Mouse (Mus musculus): ENCODE measurements around the gene Cdyl. TPM values are rescaled to one million over a fixed set of nuclear protein-coding genes. Genes with fewer than 3 reads are reported as not detected.
A peak's percentile ranks its signal among the peaks of the same experiment; 100 is the strongest.

The Cdyl gene
- polyA plus RNA-seq, 1 experiment from 2014 or later: 14.9 TPM

- no peak for DNase-seq (ENCODE audit: low spot score)
- WGBS: 89% methylated on average over 8 of the region's 8 CpGs
- Histone ChIP-seq H3K4me3 (ENCODE audit: low read depth, low read length) (no peak overlapping the region), H3K4me1 (replicated peaks; ENCODE audit: control insufficient read depth, insufficient read depth, low read length) (no peaks in the 10 kb centered on the region), H3K4me2 (ENCODE audit: low read length) (no peak overlapping the region), H3K9me3 (ENCODE audit: control insufficient read depth, low read length) (no peaks in the 10 kb centered on the region), H3K36me3 (ENCODE audit: control insufficient read depth, insufficient read depth, low read length) (peaks cover 10% of the 10 kb centered on the region; the same call in 1 of the 2 replicates), H3K27ac (ENCODE audit: low read depth) (no peak overlapping the region), H3K9ac (ENCODE audit: low read length) (no peak overlapping the region), H3K27me3 (replicated peaks; ENCODE audit: control insufficient read depth, insufficient read depth, low read length) (no peaks in the 10 kb centered on the region)
- ATAC-seq (replicated peaks; ENCODE audit: low FRiP score, low TSS enrichment, low read depth): no peak
Observed at GRCm38 (mm10) chr13:35870659-35871058, 211.0 kb downstream of the Cdyl start.

DNA sequence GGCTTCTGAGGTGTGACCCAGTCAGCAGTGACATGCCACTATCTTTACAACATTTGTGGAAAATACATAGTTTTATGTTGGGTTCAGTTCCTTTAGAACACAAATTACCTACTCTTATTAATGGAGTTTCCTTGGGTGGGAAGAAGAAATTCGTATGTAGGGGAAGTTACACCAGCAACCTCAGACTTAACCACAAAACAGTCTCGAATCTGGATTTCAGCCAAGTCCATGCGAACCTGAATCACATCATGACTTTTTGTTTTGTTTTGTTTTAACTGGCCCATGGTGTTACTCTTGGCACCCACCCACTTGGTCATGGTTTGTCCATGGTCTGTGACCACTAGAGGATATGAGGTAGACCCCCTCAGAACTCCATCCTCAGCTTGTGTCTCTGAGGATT is 211.5 kb downstream of the Cdyl start:
- H3K4me2 ChIP-seq (ENCODE audit: low read length): no peak overlapping the region
- no peaks in the 10 kb centered on the region for H3K4me1 ChIP-seq (replicated peaks; ENCODE audit: control insufficient read depth, insufficient read depth, low read length)
- H3K9me3 ChIP-seq (ENCODE audit: control insufficient read depth, low read length): no peaks in the 10 kb centered on the region
- H3K4me3 ChIP-seq (ENCODE audit: low read depth, low read length): no peak overlapping the region
- no peaks in the 10 kb centered on the region for H3K27me3 ChIP-seq (replicated peaks; ENCODE audit: control insufficient read depth, insufficient read depth, low read length)
- no peak overlapping the region for H3K9ac ChIP-seq (ENCODE audit: low read length)
- no peak for ATAC-seq (replicated peaks; ENCODE audit: low FRiP score, low TSS enrichment, low read depth)
- H3K27ac ChIP-seq (ENCODE audit: low read depth): no peak overlapping the region
- no peak for DNase-seq (ENCODE audit: low spot score)
- WGBS: 71% methylated on average over 3 of the region's 3 CpGs
- H3K36me3 ChIP-seq (ENCODE audit: control insufficient read depth, insufficient read depth, low read length): peaks cover 9% of the 10 kb centered on the region; the same call in 1 of the 2 replicates

GRCm38 (mm10) chr13:35875396-35875795 is 215.8 kb downstream of the Cdyl start:
- Histone ChIP-seq H3K27ac (ENCODE audit: low read depth) (no peak overlapping the region), H3K4me1 (replicated peaks; ENCODE audit: control insufficient read depth, insufficient read depth, low read length) (no peaks in the 10 kb centered on the region), H3K4me3 (ENCODE audit: low read depth, low read length) (no peak overlapping the region), H3K9ac (ENCODE audit: low read length) (no peak overlapping the region), H3K9me3 (ENCODE audit: control insufficient read depth, low read length) (no peaks in the 10 kb centered on the region), H3K36me3 (ENCODE audit: control insufficient read depth, insufficient read depth, low read length) (peaks cover 4% of the 10 kb centered on the region; the same call in 1 of the 2 replicates), H3K27me3 (replicated peaks; ENCODE audit: control insufficient read depth, insufficient read depth, low read length) (no peaks in the 10 kb centered on the region), H3K4me2 (ENCODE audit: low read length) (no peak overlapping the region)
- no peak for ATAC-seq (replicated peaks; ENCODE audit: low FRiP score, low TSS enrichment, low read depth)
- DNase-seq (ENCODE audit: low spot score): no peak
- 87% methylated on average over 5 of the region's 5 CpGs for whole genome bisulfite sequencing

- 50% methylated on average over 1 of the region's 1 CpGs for WGBS
- H3K36me3 ChIP-seq (ENCODE audit: control insufficient read depth, insufficient read depth, low read length): no peaks in the 10 kb centered on the region; the same call in 1 of the 2 replicates
- H3K4me3 ChIP-seq (ENCODE audit: low read depth, low read length): no peak overlapping the region
- DNase-seq (ENCODE audit: low spot score) (no peak), ATAC-seq (replicated peaks; ENCODE audit: low FRiP score, low TSS enrichment, low read depth) (no peak)
- no peaks in the 10 kb centered on the region for H3K9me3 ChIP-seq (ENCODE audit: control insufficient read depth, low read length)
- H3K27ac ChIP-seq (ENCODE audit: low read depth): no peak overlapping the region
- no peaks in the 10 kb centered on the region for H3K4me1 ChIP-seq (replicated peaks; ENCODE audit: control insufficient read depth, insufficient read depth, low read length)
- no peak overlapping the region for H3K9ac ChIP-seq (ENCODE audit: low read length)
- H3K27me3 ChIP-seq (replicated peaks; ENCODE audit: control insufficient read depth, insufficient read depth, low read length): no peaks in the 10 kb centered on the region
- H3K4me2 ChIP-seq (ENCODE audit: low read length): no peak overlapping the region
Observed at GRCm38 (mm10) chr13:35878282-35878681, 218.6 kb downstream of the Cdyl start.

DNA sequence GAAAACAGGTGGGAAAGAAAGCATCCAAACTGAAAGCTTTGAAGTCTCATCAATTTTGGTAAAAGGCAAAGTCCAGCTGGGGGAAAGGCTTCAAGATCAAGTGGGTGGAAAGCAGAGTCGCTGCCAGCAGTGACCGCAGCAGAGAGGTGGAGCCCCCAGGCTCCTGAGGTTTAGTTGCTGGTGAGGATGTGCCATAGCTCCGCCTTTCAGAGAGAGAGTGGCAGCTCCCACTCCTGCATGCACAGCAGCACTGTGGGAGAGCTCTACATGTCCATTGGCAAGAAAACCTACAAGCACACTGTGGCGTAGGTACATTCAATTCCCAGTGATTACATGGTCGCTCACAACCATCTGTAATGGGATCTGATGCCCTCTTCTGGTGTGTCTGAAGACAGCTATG is 219.4 kb downstream of the Cdyl start:
- WGBS: 43% methylated on average over 5 of the region's 5 CpGs
- no peak for DNase-seq (ENCODE audit: low spot score)

GRCm38 (mm10) chr13:35879519-35879918 is 219.9 kb downstream of the Cdyl start:
- Histone ChIP-seq H3K9me3 (ENCODE audit: control insufficient read depth, low read length) (no peaks in the 10 kb centered on the region), H3K27me3 (replicated peaks; ENCODE audit: control insufficient read depth, insufficient read depth, low read length) (no peaks in the 10 kb centered on the region), H3K9ac (ENCODE audit: low read length) (no peak overlapping the region), H3K4me3 (ENCODE audit: low read depth, low read length) (no peak overlapping the region), H3K36me3 (ENCODE audit: control insufficient read depth, insufficient read depth, low read length) (no peaks in the 10 kb centered on the region; the same call in 1 of the 2 replicates), H3K4me2 (ENCODE audit: low read length) (no peak overlapping the region), H3K27ac (ENCODE audit: low read depth) (no peak overlapping the region), H3K4me1 (replicated peaks; ENCODE audit: control insufficient read depth, insufficient read depth, low read length) (no peaks in the 10 kb centered on the region)
- WGBS: 80% methylated on average over 5 of the region's 5 CpGs
- DNase-seq (ENCODE audit: low spot score) (no peak), ATAC-seq (replicated peaks; ENCODE audit: low FRiP score, low TSS enrichment, low read depth) (no peak)

More for the DNA sequence above, 219.4 kb downstream of the Cdyl start:
- Histone ChIP-seq H3K27ac (ENCODE audit: low read depth) (no peak overlapping the region), H3K36me3 (ENCODE audit: control insufficient read depth, insufficient read depth, low read length) (no peaks in the 10 kb centered on the region; the same call in 1 of the 2 replicates), H3K9ac (ENCODE audit: low read length) (no peak overlapping the region), H3K4me2 (ENCODE audit: low read length) (no peak overlapping the region), H3K4me3 (ENCODE audit: low read depth, low read length) (no peak overlapping the region), H3K9me3 (ENCODE audit: control insufficient read depth, low read length) (no peaks in the 10 kb centered on the region), H3K4me1 (replicated peaks; ENCODE audit: control insufficient read depth, insufficient read depth, low read length) (no peaks in the 10 kb centered on the region), H3K27me3 (replicated peaks; ENCODE audit: control insufficient read depth, insufficient read depth, low read length) (no peaks in the 10 kb centered on the region)
- ATAC-seq (replicated peaks; ENCODE audit: low FRiP score, low TSS enrichment, low read depth): no peak

GRCm38 (mm10) chr13:35880555-35881046 is 221.0 kb downstream of the Cdyl start:
- no peak overlapping the region for H3K27ac ChIP-seq (ENCODE audit: low read depth)
- no peaks in the 10 kb centered on the region for H3K27me3 ChIP-seq (replicated peaks; ENCODE audit: control insufficient read depth, insufficient read depth, low read length)
- no peak overlapping the region for H3K4me2 ChIP-seq (ENCODE audit: low read length)
- no peak for ATAC-seq (replicated peaks; ENCODE audit: low FRiP score, low TSS enrichment, low read depth)
- 80% methylated on average over 6 of the region's 6 CpGs for WGBS
- no peak for DNase-seq (ENCODE audit: low spot score)
- H3K36me3 ChIP-seq (ENCODE audit: control insufficient read depth, insufficient read depth, low read length): no peaks in the 10 kb centered on the region
- H3K4me1 ChIP-seq (replicated peaks; ENCODE audit: control insufficient read depth, insufficient read depth, low read length): no peaks in the 10 kb centered on the region
- no peak overlapping the region for H3K9ac ChIP-seq (ENCODE audit: low read length)
- H3K9me3 ChIP-seq (ENCODE audit: control insufficient read depth, low read length): no peaks in the 10 kb centered on the region
- H3K4me3 ChIP-seq (ENCODE audit: low read depth, low read length): no peak overlapping the region

- DNase-seq (ENCODE audit: low spot score) (peak; percentile 67), ATAC-seq (replicated peaks; ENCODE audit: low FRiP score, low TSS enrichment, low read depth) (no peak)
- Histone ChIP-seq H3K27ac (ENCODE audit: low read depth) (no peak overlapping the region), H3K4me2 (ENCODE audit: low read length) (no peak overlapping the region; the same call in 1 of the 2 replicates), H3K9me3 (ENCODE audit: control insufficient read depth, low read length) (no peaks in the 10 kb centered on the region), H3K4me3 (ENCODE audit: low read depth, low read length) (no peak overlapping the region), H3K4me1 (replicated peaks; ENCODE audit: control insufficient read depth, insufficient read depth, low read length) (no peaks in the 10 kb centered on the region), H3K36me3 (ENCODE audit: control insufficient read depth, insufficient read depth, low read length) (no peaks in the 10 kb centered on the region), H3K9ac (ENCODE audit: low read length) (no peak overlapping the region), H3K27me3 (replicated peaks; ENCODE audit: control insufficient read depth, insufficient read depth, low read length) (no peaks in the 10 kb centered on the region)
- 33% methylated on average over 15 of the region's 15 CpGs for WGBS
Observed at GRCm38 (mm10) chr13:35886121-35886725, 226.6 kb downstream of the Cdyl start.

DNA sequence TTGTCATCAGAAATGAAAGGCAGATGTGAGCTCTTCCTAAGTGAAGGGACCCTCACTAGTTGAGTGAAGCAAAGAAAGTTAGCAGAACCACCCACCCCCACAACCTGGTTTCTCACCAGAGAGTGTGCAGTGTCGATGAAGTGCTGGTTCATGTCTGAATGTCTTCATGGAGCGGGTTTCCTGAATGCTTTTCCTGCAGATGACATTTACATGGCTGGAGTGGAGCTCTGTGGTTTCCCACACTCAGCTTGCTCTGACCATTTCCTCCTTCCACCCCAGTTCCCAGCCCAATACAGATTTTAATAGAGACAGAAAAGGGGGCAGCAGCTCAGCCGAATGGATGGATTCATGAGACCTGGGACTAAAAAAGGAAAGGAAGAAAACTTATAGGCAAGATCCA is 233.2 kb downstream of the Cdyl start:
- no peak overlapping the region for H3K27ac ChIP-seq (ENCODE audit: low read depth)
- no peaks in the 10 kb centered on the region for H3K4me1 ChIP-seq (replicated peaks; ENCODE audit: control insufficient read depth, insufficient read depth, low read length)
- ATAC-seq (replicated peaks; ENCODE audit: low FRiP score, low TSS enrichment, low read depth) (no peak), DNase-seq (ENCODE audit: low spot score) (no peak)
- 82% methylated on average over 3 of the region's 3 CpGs for WGBS
- no peak overlapping the region for H3K4me2 ChIP-seq (ENCODE audit: low read length)
- no peaks in the 10 kb centered on the region for H3K27me3 ChIP-seq (replicated peaks; ENCODE audit: control insufficient read depth, insufficient read depth, low read length)
- no peak overlapping the region for H3K9ac ChIP-seq (ENCODE audit: low read length)
- peaks cover 15% of the 10 kb centered on the region; the same call in 1 of the 2 replicates for H3K36me3 ChIP-seq (ENCODE audit: control insufficient read depth, insufficient read depth, low read length)
- no peak overlapping the region for H3K4me3 ChIP-seq (ENCODE audit: low read depth, low read length)
- H3K9me3 ChIP-seq (ENCODE audit: control insufficient read depth, low read length): no peaks in the 10 kb centered on the region
